Mouse (Mus musculus) E14TG2a.4 (cell line): Measurements from ENCODE around the gene Zyx.

Source experiments
- H3K27me3 ChIP-seq: 2 replicates; pipeline ENCODE4 v1.6.1; 2014; ENCODE audit warnings: low read length, control low read depth; ENCODE audit not compliant: insufficient read depth
- H3K36me3 ChIP-seq: 2 replicates; pipeline ENCODE4 v1.6.1; 2014; ENCODE audit warnings: low read length, control low read depth; ENCODE audit not compliant: insufficient read depth
- H3K4me1 ChIP-seq: replicated peaks from 2 replicates; pipeline ENCODE4 v1.6.1; 2014; ENCODE audit warnings: low read depth, low read length, control low read depth
- H3K4me3 ChIP-seq: replicated peaks from 2 replicates; pipeline ENCODE4 v1.5.1; 2014; ENCODE audit warnings: mild to moderate bottlenecking, low read length
- H3K9me3 ChIP-seq: 2 replicates; pipeline ENCODE4 v1.6.1; 2014; ENCODE audit warnings: low read length, control low read depth
- CTCF ChIP-seq: conservative IDR thresholded peaks from 2 replicates; pipeline ENCODE4 v1.5.1; 2014; ENCODE audit warnings: low read length
- NANOG ChIP-seq: IDR thresholded peaks from 2 replicates; pipeline ENCODE4 v1.6.1; 2014; ENCODE audit warnings: borderline replicate concordance, low read length, mixed read lengths
- POU5F1 ChIP-seq: IDR thresholded peaks from 2 replicates; pipeline ENCODE4 v1.6.1; 2014; ENCODE audit warnings: low read length, borderline replicate concordance

Gene Zyx

DNA sequence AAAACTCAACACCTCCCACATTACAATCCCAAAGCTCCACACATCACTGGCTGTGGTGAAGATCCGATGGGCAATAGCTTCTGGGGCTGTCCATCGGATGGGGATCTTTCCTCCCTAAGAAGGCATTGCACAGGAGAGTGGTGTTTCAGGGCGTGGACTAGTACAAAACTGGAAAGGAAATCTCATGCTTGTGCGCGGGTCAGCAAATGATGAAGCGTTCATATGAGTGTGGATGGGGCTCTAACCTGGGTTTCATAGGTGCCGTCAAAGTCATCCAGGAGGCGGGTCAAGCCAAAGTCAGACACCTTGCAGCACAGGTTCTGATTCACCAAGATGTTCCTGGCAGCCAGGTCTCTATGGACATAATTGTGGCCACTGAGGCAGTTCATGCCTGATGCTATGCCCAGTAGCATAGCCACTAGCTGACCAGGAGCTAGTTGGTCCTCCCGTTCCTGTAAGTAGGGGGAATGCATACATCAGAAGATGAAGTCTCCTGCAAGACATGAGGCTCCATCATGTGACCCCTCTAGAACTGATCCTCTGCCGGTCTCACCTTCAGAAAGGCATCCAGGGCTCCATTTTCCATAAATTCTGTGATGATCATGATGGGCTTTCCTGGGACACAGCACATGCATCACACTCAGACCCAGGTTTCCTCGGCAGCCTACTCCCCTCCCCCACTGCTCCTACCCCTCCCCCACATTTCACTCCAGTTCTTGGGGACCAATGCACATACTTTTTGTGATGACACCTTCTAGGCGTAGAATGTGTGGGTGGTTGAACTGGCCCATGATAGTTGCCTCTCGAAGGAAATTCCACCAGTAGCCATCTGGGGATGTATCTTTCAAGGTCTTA is 11.8 kb downstream of the Zyx start:
- Histone ChIP-seq H3K36me3 (peaks cover 29% of the 10 kb centered on the region), H3K4me3 (no peak overlapping the region), H3K4me1 (peaks cover 9% of the 10 kb centered on the region; the same call in 1 of the 2 replicates), H3K27me3 (peaks cover 49% of the 10 kb centered on the region; the same call in 1 of the 2 replicates), H3K9me3 (no peaks in the 10 kb centered on the region)
- TF ChIP-seq POU5F1: no peak
- no peak for TF ChIP-seq NANOG
- TF ChIP-seq CTCF: no peak

DNA sequence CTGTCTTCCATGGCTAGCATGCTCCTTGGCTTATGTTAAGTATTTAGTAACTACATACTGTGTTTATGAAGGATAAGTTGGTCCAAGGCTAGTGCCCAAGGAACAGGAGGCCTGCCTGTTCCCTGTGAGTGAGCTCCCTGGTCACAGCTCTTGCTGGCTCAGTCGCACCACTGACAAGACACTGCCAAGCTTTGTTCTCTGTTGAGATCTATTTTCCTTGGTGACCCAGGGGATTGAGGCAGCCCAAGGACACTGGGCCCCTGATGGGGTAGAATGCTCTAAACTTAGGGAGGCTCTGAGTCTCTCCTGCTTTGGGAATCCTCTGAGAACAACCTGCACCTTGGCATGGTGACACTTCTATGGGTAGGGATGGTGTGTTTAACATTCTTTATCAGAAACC is 12.6 kb downstream of the Zyx start:
- H3K36me3 ChIP-seq: peaks cover 25% of the 10 kb centered on the region
- H3K27me3 ChIP-seq: peaks cover 47% of the 10 kb centered on the region
- H3K4me3 ChIP-seq: no peak overlapping the region
- TF ChIP-seq NANOG (no peak), CTCF (no peak), POU5F1 (no peak)
- peaks cover 4% of the 10 kb centered on the region; the same call in 1 of the 2 replicates for H3K4me1 ChIP-seq
- H3K9me3 ChIP-seq: no peaks in the 10 kb centered on the region

DNA sequence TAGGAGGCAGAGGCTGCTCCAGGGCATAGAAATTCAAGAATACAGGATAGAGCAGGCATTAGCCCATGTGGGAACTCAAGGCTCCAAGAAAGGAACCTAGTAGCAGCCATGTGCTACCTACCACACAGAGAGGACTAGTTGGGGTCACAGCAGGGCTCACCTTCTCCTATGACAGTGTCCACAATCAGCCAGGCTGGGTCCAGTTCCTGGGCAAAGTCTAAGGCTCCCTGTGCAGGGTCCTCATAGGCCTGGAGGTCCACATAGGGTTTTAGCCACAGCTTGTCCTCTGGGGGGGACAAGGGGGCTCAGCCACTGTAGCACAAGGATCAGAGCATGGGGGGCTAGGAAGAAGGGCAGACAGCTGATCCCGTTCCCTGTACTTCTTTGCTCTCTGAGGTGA is 13.1 kb downstream of the Zyx start:
- Histone ChIP-seq H3K36me3 (peaks cover 21% of the 10 kb centered on the region), H3K9me3 (no peaks in the 10 kb centered on the region), H3K4me1 (no peaks in the 10 kb centered on the region; the same call in 1 of the 2 replicates), H3K27me3 (peaks cover 49% of the 10 kb centered on the region), H3K4me3 (no peak overlapping the region)
- no peak for TF ChIP-seq NANOG
- TF ChIP-seq CTCF: no peak
- no peak for TF ChIP-seq POU5F1

DNA sequence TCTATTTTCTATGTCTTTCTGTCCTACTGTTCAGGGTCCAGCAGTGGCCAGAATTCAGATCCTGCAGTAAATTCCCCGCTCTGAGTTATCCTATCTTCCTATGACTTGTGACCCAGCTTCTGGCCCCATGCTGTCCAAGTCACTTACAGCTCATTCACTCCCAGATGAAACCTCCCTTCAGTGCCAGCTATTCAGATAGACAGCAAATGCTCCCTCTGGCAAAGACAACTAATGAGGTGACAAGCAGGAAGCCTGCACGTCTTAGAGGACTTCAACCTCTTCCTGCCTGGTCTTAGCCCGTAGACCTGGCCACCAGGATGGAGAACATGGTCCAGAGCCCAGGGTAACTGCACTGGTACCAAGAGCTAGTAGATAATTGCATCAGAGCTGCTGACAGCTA is 13.5 kb downstream of the Zyx start:
- Histone ChIP-seq H3K36me3 (peaks cover 16% of the 10 kb centered on the region; the same call in 1 of the 2 replicates), H3K27me3 (peaks cover 49% of the 10 kb centered on the region), H3K4me1 (no peaks in the 10 kb centered on the region; the same call in 1 of the 2 replicates), H3K4me3 (no peak overlapping the region), H3K9me3 (no peaks in the 10 kb centered on the region)
- TF ChIP-seq CTCF: no peak
- TF ChIP-seq POU5F1: no peak
- no peak for TF ChIP-seq NANOG

DNA sequence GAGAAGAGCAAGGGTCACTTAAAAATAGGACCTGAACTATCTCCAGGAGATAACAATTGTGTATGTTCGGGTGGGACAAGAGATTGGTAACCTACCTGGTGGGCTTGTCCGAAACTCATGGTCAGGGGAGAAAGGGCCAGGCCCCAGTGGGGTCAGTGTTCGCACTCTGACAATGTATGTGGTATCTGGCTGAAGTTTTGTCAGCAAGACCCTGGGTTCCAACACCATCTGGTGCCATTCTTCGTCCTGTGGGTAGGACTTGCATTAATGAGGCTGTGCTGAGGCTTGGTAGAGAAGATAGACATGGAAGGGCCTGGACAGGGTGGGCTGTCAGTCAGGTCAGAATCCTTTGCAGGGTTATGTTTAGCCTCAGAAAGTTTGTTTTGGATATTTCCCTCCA is 14.6 kb downstream of the Zyx start:
- Histone ChIP-seq H3K27me3 (peaks cover 49% of the 10 kb centered on the region), H3K9me3 (no peaks in the 10 kb centered on the region), H3K4me1 (no peaks in the 10 kb centered on the region), H3K4me3 (no peak overlapping the region), H3K36me3 (peaks cover 10% of the 10 kb centered on the region; the same call in 1 of the 2 replicates)
- no peak for TF ChIP-seq NANOG
- no peak for TF ChIP-seq CTCF
- no peak for TF ChIP-seq POU5F1

DNA sequence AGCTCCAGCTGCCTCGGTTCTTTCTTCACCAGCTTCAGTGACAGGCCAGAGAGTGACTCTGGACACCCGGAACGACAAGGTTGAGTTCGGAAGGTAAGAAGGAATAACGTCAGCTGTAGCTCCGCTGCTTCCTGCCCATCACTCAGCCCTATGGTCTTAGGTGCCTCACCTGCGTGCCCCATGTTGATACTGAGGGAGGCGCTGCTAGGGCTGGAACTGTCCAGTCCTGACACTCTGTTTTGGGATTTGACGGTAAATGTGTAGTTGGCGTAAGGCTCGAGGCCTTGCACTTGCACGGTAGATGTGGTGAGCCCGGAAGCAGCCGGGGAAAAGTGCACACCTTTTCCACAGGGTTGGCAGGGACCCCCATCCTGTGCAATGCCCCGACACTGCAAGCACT is 15.2 kb downstream of the Zyx start:
- peaks cover 6% of the 10 kb centered on the region; the same call in 1 of the 2 replicates for H3K36me3 ChIP-seq
- H3K4me1 ChIP-seq: peaks cover 2% of the 10 kb centered on the region
- TF ChIP-seq CTCF (no peak), POU5F1 (no peak), NANOG (no peak)
- no peaks in the 10 kb centered on the region for H3K9me3 ChIP-seq
- H3K27me3 ChIP-seq: peaks cover 49% of the 10 kb centered on the region
- H3K4me3 ChIP-seq: no peak overlapping the region

DNA sequence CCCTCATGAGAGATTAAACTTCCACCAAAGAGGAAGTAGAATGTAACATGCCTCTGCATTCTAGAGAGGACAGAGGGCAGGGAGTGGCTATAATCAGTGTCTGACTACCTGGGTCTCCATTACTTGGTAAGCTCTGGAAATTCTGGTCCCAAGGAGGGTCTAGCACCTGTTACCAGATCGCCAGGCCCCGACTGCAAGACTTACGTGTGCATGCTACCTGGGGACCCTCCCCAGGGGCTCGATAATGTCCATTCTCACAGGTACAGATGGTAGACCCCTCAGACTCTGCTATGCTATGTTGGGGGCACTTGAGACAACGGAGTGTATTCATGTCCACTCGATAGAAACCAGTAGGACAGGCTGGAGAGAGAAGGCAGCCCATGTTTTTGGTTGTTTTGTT is 15.8 kb downstream of the Zyx start:
- Histone ChIP-seq H3K9me3 (no peaks in the 10 kb centered on the region), H3K36me3 (no peaks in the 10 kb centered on the region), H3K4me3 (no peak overlapping the region), H3K27me3 (peaks cover 45% of the 10 kb centered on the region), H3K4me1 (peaks cover 6% of the 10 kb centered on the region)
- TF ChIP-seq CTCF: no peak
- TF ChIP-seq NANOG: no peak

DNA sequence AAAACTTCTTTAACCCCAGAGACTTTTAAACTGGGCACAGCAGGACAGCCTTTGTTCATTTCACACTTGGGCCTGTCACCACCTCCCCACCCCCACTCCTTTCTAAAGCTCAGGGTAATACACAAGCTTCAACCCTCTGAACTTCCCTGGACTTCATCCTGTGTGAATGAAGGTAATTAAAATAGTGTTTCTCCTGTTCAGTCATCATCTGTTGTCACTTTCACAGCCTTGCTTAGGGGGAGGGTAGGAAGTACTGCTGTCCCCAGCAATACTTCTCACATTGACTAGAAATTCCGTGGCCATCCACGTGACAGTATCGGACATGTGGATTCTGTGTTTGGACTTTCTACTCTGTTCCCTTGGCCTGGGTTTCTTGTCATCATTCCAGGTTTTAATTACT is 20.4 kb downstream of the Zyx start:
- Histone ChIP-seq H3K4me3 (no peak overlapping the region), H3K9me3 (peaks cover 14% of the 10 kb centered on the region), H3K36me3 (no peaks in the 10 kb centered on the region), H3K4me1 (peaks cover 27% of the 10 kb centered on the region), H3K27me3 (peaks cover 52% of the 10 kb centered on the region)
- TF ChIP-seq CTCF (no peak), NANOG (no peak), POU5F1 (no peak)
